Mouse (Mus musculus): Measurements from ENCODE around the gene Ric8a.

DNA sequence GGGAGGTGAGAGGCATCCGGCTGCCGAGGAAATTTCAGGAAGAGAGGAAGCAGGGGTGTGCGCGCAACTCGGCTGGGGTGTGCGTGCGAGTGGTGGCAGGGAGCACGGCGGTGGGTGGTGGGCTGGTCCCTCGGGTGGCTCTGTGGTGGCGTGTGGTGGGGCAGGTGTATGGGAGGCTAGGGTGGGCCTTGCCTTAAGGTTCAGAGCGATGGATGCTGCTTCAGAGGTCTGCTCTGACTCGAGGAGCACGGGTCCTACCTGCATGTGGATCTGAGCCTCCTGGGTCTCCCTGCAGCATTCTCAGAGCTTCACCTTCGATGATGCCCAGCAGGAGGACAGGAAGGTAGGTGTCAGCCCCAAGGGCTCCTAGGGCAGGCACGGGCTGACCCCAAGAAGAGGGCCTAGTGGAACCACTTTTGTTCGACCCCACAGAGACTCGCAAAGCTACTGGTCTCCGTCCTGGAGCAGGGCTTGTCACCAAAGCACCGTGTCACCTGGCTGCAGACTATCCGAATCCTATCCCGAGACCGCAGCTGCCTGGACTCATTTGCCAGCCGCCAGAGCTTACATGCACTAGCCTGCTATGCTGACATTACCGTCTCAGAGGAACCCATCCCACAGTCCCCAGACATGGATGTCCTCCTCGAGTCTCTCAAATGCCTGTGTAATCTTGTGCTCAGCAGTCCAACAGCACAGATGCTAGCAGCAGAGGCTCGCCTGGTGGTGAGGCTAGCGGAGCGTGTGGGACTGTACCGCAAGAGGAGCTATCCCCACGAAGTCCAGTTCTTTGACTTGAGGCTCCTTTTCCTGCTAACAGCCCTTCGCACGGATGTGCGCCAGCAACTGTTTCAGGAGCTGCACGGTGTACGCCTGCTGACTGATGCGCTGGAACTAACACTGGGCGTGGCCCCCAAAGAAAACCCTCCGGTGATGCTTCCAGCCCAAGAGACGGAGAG is 1.1 kb downstream of the Ric8a start, which contains the start of gene Bet1l:
- TF ChIP-seq POLR2A (IDR thresholded peaks at IDR 0.05; ENCODE audit: low read depth, low read length), result no peak
- TF ChIP-seq CTCF (IDR thresholded peaks at IDR 0.05; ENCODE audit: extremely low read depth, insufficient read depth, insufficient read length, insufficient replicate concordance), result no peak
